Mouse (Mus musculus) heart, postnatal 0 days (tissue): Measurements from ENCODE around the gene Slc35f4.

Experiments
- CTCF ChIP-seq: IDR thresholded peaks from 2 replicates; pipeline ENCODE4 v1.5.1; 2016; ENCODE audit warnings: antibody characterized with exemption, control low read depth, low read depth
- EP300 ChIP-seq: IDR thresholded peaks from 2 replicates; pipeline ENCODE4 v1.6.1; 2016; ENCODE audit warnings: antibody characterized with exemption, low read depth

DNA sequence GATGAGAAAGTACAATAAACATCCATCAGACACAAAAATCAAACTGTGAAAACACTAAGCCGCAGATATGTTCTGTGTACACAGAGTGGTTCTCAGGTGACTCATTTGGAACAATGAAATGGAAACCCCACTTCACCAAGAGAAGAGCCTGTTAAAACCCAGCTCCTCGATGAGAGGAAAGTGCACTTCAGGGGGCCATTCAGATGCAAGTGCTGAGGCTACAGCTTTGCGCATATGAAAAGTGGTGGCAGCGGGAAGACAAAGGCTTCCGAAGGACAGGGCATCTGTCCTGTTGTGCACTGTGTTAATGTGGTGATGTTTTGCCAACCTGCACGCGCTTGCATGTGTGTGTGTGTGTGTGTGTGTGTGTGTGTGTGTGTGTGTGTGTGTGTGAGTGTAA is 78.2 kb downstream of the Slc35f4 start:
- TF ChIP-seq CTCF (no peak), EP300 (no peak)
